Mouse (Mus musculus) thymus, adult 2 months (tissue): Measurements from ENCODE around the gene Gm47841. TPM values are rescaled to one million over a fixed set of nuclear protein-coding genes. Genes with fewer than 3 reads are reported as not detected.

ENCODE experiments used
- DNase-seq: peaks from one replicate; pipeline ENCODE4 v3.0.0; 2021
- H3K27ac ChIP-seq: fragments of 200-500 bp; 2 replicates; pipeline ENCODE4 v1.5.1; 2012; ENCODE audit warnings: low read length, control low read depth; ENCODE audit not compliant: control insufficient read depth, insufficient read depth
- H3K27me3 ChIP-seq: fragments of 200-500 bp; 2 replicates; pipeline ENCODE4 v1.6.1; 2012; ENCODE audit warnings: mild to moderate bottlenecking, low read length, moderate library complexity, mixed read lengths; ENCODE audit not compliant: control insufficient read depth, insufficient read depth
- H3K36me3 ChIP-seq: fragments of 200-500 bp; 2 replicates; pipeline ENCODE4 v1.6.1; 2012; ENCODE audit warnings: mild to moderate bottlenecking, low read length, moderate library complexity; ENCODE audit not compliant: control insufficient read depth, insufficient read depth
- H3K4me1 ChIP-seq: fragments of 200-500 bp; replicated peaks from 2 replicates; pipeline ENCODE4 v1.6.1; 2012; ENCODE audit warnings: low read length; ENCODE audit not compliant: control insufficient read depth, insufficient read depth
- H3K4me3 ChIP-seq: fragments of 200-500 bp; 2 replicates; pipeline ENCODE4 v1.5.1; 2012; ENCODE audit warnings: mild to moderate bottlenecking, low read length, control low read depth, moderate library complexity; ENCODE audit not compliant: control insufficient read depth, insufficient read depth
- CTCF ChIP-seq: fragments of 200-500 bp; IDR thresholded peaks from 2 replicates; pipeline ENCODE4 v1.5.1; 2012; ENCODE audit warnings: mild to moderate bottlenecking, control low read depth, low read length, moderate library complexity, borderline replicate concordance; ENCODE audit not compliant: control insufficient read depth, poor library complexity, insufficient read depth; ENCODE audit errors: extremely low read depth
- POLR2A ChIP-seq: fragments of 200-500 bp; IDR thresholded peaks from 2 replicates; pipeline ENCODE4 v1.6.1; 2012; ENCODE audit warnings: mild to moderate bottlenecking, low read length, control low read depth, moderate library complexity; ENCODE audit not compliant: control insufficient read depth, poor library complexity, insufficient read depth; ENCODE audit errors: extremely low read depth
- WGBS: fragments of 180-500 bp; shearing (Covaris S2); methylation state at CpG from one replicate; pipeline ENCODE4 v1.1.7; 2018; 5-methylcytosine and 5-hydroxymethylcytosine counted together
- polyA plus RNA-seq: library from polyadenylated mRNA; depleted of rRNA; stranded (reverse); fragments of >200 nt; gene quantifications from 2 replicates; pipeline ENCODE4 v1.2.3, GENCODE M21; 2012; rRNA removed

The Gm47841 gene
- polyA plus RNA-seq: not detected in 2 replicates

DNA sequence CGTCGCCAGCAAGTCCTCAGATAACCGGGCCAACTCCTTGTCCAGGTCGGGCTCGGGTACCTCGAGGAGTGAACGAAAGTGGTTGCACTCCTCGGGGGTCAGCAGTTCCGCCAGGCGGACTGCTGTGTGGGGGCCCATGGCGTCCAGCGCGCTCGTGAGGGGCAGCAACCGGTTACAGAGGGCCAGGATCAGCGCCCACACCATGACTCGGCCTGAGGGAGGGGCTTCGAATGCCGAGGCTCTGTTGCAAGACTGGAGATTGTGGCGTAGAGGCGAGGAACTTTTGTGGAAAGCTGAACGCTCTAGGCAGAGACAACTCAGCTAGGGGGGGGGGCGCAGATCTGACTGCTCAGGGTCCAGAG lies at the start of gene Gm47841:
Gene Gm47841, minus strand, starts transcription at position 204 of the 362 bp plus-strand sequence.
- no peak for DNase-seq
- TF ChIP-seq CTCF (no peak), POLR2A (no peak)
- H3K36me3 ChIP-seq: no peaks in the 10 kb centered on the region
- H3K4me1 ChIP-seq: no peaks in the 10 kb centered on the region
- H3K27me3 ChIP-seq: peaks cover 19% of the 10 kb centered on the region; the same call in 1 of the 2 replicates
- H3K27ac ChIP-seq: no peak within 1 kb of the TSS
- WGBS: 18% methylated on average over 23 of the region's 23 CpGs
- H3K4me3 ChIP-seq: no peak within 1 kb of the TSS

DNA sequence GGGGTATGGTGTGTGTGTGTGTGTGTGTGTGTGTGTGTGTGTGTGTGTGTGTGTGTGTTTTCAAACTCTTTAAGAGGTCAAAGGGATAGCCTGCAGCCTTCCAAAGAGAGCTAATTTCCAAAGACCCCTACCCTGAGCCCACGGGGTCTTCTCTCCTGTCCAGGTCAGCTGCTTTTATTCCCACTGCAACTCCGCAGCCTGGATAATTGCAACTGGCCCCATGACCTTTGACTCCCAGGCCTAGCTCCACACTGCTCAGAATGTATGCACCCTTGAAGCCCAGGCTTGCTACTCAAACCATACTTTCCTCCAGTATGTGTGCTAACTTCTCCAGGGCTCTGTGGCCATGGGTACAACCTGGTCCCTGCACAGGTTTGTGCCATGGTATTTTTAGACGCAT lies 48.2 kb upstream of the Gm47841 start:
- Histone ChIP-seq H3K36me3 (no peaks in the 10 kb centered on the region), H3K4me1 (no peaks in the 10 kb centered on the region), H3K4me3 (no peak overlapping the region), H3K27ac (no peak overlapping the region), H3K27me3 (peaks cover 2% of the 10 kb centered on the region; the same call in 1 of the 2 replicates)
- no peak for DNase-seq
- TF ChIP-seq POLR2A (no peak), CTCF (no peak)
- WGBS: over 99% methylated on average over 3 of the region's 3 CpGs

- H3K27me3 ChIP-seq: peaks cover 2% of the 10 kb centered on the region; the same call in 1 of the 2 replicates
- DNase-seq: no peak
- no peak overlapping the region for H3K27ac ChIP-seq
- H3K4me3 ChIP-seq: no peak overlapping the region
- no peak for TF ChIP-seq CTCF
- H3K36me3 ChIP-seq: no peaks in the 10 kb centered on the region
- WGBS: 93% methylated on average over 9 of the region's 9 CpGs
- no peaks in the 10 kb centered on the region for H3K4me1 ChIP-seq
Observed at GRCm38 (mm10) chr15:101094979-101095378, 47.8 kb upstream of the Gm47841 start.

GRCm38 (mm10) chr15:101093988-101094387 lies 46.8 kb upstream of the Gm47841 start:
- WGBS: 93% methylated on average over 6 of the region's 6 CpGs
- Histone ChIP-seq H3K27me3 (peaks cover 2% of the 10 kb centered on the region; the same call in 1 of the 2 replicates), H3K4me3 (no peak overlapping the region), H3K4me1 (no peaks in the 10 kb centered on the region), H3K27ac (no peak overlapping the region), H3K36me3 (no peaks in the 10 kb centered on the region)
- no peak for TF ChIP-seq POLR2A
- no peak for TF ChIP-seq CTCF
- no peak for DNase-seq

- no peak overlapping the region for H3K4me3 ChIP-seq
- WGBS: 90% methylated on average over 25 of the region's 25 CpGs
- no peak for DNase-seq
- H3K27me3 ChIP-seq: no peaks in the 10 kb centered on the region; the same call in 1 of the 2 replicates
- no peaks in the 10 kb centered on the region for H3K36me3 ChIP-seq
- TF ChIP-seq CTCF (no peak), POLR2A (no peak)
- H3K27ac ChIP-seq: no peak overlapping the region
- no peaks in the 10 kb centered on the region for H3K4me1 ChIP-seq
Observed at GRCm38 (mm10) chr15:101092829-101093648, 45.8 kb upstream of the Gm47841 start.

DNA sequence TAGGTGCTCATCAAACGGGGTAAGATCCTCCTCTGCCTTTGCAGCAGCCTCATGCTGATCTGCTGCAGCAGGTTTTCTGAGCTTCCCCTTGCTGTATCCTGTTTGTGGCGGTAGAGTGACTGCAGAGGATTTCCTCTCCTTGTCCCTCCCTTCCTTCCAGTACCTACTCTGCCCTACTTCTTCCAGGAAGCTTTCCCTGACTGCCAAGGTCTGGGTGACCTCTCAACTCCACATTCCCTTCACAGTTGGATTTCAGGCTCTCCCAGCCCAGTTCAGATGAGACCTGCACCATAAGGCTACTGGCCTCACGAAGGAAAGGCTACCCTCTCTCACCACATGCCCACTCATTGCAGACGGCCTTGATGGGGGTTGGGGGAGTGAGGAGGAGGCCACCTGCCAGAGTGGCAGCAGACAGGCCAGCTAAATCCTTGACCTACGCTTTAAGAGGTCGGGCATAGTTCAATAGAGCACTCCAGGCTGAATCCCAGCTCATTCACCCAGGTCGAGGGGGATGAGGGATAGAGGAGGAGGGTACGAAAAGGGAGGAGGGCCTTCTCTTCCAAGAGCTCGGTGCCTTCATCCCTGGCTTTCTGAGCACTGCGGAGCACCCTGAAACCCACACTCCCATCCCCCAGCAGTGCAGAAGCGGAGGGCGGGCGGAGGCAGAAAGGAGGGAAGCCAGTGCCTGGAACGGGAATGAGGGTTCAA lies 45.1 kb upstream of the Gm47841 start:
- DNase-seq: no peak
- H3K36me3 ChIP-seq: no peaks in the 10 kb centered on the region
- H3K27ac ChIP-seq: no peak overlapping the region
- 75% methylated on average over 14 of the region's 14 CpGs for WGBS
- H3K4me1 ChIP-seq: no peaks in the 10 kb centered on the region
- no peak overlapping the region for H3K4me3 ChIP-seq
- TF ChIP-seq CTCF: no peak
- TF ChIP-seq POLR2A: no peak
- H3K27me3 ChIP-seq: no peaks in the 10 kb centered on the region
